Mouse (Mus musculus) embryonic stem cell, embryonic (primary cell): Measurements from ENCODE around the gene Eml1.

Source experiments
- CTCF ChIA-PET, 4 experiments: fragments of 300-600 bp in 2 of 4; fragments of 350-600 bp in 2 of 4; sonication (Branson Sonifier 250); formaldehyde crosslinking; loops; one replicate each; lab custom pipeline; 2022; ENCODE audit warnings: inconsistent platforms in 2 of 4; lab: Charles Lee
- POLR2A ChIA-PET, 4 experiments: fragments of 300-600 bp in 2 of 4; fragments of 350-600 bp in 2 of 4; sonication (Branson Sonifier 250); formaldehyde crosslinking; loops; one replicate each; lab custom pipeline; 2022; ENCODE audit warnings: antibody characterized with exemption in 4 of 4, inconsistent platforms in 1 of 4; lab: Charles Lee

The Eml1 gene

DNA sequence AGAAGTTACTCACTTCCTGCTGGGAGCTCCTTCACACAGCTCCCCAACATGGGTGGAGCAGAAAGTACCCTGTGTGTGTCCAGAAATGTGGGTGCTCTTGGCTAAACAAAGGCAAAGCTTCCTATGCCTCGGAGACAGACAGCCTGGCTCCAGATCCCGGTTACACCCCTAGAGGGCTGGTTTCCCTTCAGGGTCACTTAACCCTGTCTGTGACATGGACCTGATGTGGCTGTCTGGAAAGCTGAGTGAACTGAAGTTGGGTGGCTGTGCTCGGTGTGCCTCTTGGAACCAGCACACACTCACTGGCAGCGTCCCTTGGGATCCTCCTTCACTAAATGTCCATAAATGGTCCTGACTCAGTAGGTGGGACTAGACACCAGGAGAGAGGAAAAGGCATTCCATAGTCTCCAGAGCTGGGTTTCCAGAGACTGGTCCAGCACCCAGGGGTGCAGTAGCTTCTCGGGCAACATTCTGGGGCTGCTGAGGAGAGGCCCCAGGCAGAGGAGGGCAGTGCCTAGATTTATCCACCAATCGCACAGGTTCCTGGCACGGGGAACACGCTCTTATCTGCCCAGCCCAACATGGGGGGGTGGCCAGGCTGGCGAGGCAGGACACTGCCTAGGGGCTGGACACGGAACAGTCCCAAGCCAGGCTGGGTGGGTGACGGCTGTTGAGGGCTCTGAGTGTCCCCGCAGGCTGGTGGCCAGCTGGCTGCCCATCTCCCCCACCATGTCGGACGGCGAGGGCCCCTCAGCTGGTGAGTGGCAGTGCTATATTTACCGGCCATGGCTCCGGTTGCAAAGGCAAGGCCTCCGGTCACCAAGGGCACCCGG lies at the start of gene Eml1:
Eml1 (plus strand) TSS at position 362 of the 833 bp plus-strand sequence.
- POLR2A ChIA-PET: interaction anchor here in 3 of 4 experiments (0.5 to 1.1 kb wide), 3 partner anchors 53 to 165 kb away, joined by 3 to 4 read pairs (median 3); no protein-coding TSS in a partner anchor
- CTCF ChIA-PET: interaction anchor here in 2 of 4 experiments (0.6 to 1.5 kb wide), 4 partner anchors 15 to 117 kb away, joined by 3 to 5 read pairs (median 3); no protein-coding TSS in a partner anchor

DNA sequence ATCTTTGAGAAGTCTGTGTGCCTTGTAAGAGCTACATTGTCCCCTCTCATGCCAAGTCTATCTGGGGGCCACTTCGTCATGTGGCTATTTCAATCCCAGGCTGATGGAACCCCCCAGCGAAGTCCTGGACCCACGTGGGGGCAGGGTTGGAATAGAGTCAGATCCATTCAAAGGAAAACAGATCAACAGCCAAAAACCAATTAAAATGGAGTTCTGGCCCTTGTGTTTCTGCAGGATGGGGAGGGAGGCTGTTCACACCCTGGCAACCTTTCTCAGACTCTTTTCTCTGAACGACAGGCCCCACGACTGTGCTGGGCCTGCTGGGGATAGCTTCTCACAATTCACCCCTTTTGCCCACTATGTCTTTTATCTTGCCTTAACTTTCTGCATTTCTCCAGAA lies 44.4 kb upstream of the Eml1 start:
- POLR2A ChIA-PET: interaction anchor here in 2 of 4 experiments (0.7 to 2.5 kb wide), 2 partner anchors 8 to 47 kb away, joined by 4 to 18 read pairs; no protein-coding TSS in a partner anchor
- CTCF ChIA-PET: interaction anchor here in 1 of 4 experiments (0.8 to 1.2 kb wide), 2 partner anchors 9 to 25 kb away, joined by 3 to 7 read pairs; no protein-coding TSS in a partner anchor

DNA sequence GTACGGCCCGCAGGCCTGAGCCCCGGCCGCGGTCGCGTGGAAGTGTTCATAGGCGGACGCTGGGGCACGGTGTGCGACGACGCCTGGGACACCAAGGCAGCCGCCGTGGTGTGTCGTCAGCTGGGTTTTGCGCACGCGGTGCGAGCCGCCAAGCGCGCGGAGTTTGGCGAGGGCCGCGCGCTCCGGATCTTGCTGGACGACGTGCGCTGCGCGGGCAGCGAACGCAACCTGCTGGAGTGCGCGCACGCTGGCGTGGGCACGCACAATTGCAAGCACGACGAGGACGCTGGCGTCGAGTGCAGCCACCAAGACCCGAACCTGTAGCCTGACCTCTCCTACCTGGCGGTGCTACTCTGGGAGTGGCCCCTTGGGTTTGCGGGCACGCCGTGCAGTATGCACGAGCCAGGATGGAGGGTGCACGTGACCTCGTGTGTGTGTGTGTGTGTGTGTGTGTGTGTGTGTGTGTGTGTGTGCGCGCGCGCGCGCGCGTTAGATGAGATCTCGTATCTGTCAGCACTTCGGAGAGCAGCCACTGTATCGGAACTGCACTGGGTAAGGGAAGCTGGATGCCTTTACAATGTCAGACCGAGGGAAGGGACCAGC lies 42.8 kb upstream of the Eml1 start:
- POLR2A ChIA-PET: interaction anchor here in 3 of 4 experiments (0.6 to 2.5 kb wide), 9 partner anchors 9 to 935 kb away, joined by 3 to 18 read pairs (median 4); no protein-coding TSS in a partner anchor
- CTCF ChIA-PET: interaction anchor here (0.6 to 1.5 kb wide), 15 partner anchors 7 to 431 kb away, joined by 3 to 9 read pairs (median 3); partner anchors contain the start of gene Evl (in 1 of the 4)

DNA sequence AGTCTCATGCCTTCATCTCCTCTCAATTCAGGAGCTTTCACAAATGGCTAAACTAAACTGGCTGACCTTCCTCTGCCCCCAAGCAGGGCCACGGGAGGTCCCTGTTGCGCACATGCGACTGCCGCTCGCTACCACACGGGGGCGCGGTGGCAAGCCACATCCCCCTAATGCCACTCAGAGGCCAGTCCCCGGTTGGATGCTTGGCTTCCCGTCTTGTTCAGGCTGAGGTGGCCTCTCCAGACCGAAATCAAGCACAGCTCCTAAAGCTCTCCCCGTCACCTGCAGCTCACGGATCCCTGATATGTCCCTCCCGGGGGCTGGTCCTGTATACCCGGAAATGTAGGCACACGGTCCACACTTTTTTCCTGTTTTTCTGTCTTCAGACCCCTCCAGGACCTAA lies 37.7 kb upstream of the Eml1 start:
- CTCF ChIA-PET: interaction anchor here in 3 of 4 experiments (0.6 to 3.2 kb wide), 20 partner anchors 11 to 222 kb away, joined by 3 to 24 read pairs (median 4); partner anchors contain the start of genes Eml1 (in 1 of the 3) and Evl (in 1 of the 3)
- POLR2A ChIA-PET: interaction anchor here (0.6 to 3.9 kb wide), 6 partner anchors 12 to 221 kb away, joined by 3 to 19 read pairs (median 4); partner anchors contain the start of gene Evl (in 1 of the 4)

DNA sequence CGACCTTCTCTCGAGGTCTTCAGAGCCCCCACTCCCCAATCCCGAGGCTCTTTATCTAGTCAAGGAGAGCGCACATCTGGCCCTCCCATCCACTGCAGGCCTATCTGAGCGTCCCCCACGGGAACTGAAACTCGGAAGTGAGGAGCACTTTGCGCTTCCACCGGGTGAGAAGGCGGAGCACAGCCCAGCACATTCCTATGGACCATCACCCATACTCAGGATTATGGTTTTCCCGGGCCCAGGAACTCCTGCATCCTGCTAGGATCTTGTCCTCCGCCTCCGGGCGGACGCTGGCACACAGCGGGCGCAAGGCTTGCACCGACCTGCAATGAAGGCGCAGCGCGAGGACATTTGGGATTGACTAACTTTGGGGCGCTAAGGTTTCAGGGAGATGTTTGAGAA lies 37.3 kb upstream of the Eml1 start:
- ChIA-PET CTCF (interaction anchor here (0.8 to 3.2 kb wide), 33 partner anchors 10 to 292 kb away, joined by 3 to 24 read pairs (median 5); partner anchors contain the start of genes Eml1 (in 1 of the 4) and Hhipl1 (in 1 of the 4)), POLR2A (interaction anchor here in 3 of 4 experiments (0.6 to 3.9 kb wide), 18 partner anchors 8 to 405 kb away, joined by 3 to 21 read pairs (median 4); partner anchors contain the start of genes Ccnk (in 2 of the 3), Evl (in 2 of the 3), Setd3 (in 2 of the 3) and Ccdc85c (in 1 of the 3))

DNA sequence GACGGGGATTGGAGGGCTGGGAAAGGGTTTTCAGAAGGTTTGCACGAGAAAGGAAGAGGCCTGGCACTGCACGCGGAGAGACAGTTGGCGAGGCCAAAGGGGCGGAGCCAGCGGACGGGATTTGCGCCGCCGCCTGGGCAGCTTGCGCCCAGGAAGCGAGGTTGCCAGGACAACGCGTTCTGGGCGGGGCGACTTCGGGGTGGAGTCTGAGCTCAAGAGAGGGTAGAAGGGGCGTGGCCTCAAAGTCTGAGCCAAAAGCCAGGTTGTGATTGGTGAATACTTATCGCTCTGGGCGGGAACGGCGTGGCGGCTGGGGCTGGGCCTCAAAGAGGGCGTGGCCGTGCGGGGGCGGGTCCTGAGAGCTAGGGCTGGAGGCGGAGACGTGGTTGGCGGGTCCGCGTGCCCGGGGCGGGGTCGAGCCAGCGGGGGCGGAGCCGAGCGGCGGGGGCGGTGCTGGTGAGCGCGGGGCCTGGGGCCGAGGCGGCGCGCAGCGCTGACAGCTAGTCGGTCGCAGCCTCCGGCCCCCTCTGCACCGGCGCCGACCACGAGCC lies 36.8 kb upstream of the Eml1 start, which contains the start of gene Cyp46a1:
Cyp46a1 (plus strand) TSS at position 487 of the 551 bp plus-strand sequence.
- POLR2A ChIA-PET: interaction anchor here in 3 of 4 experiments (0.6 to 3.9 kb wide), 23 partner anchors 9 to 405 kb away, joined by 3 to 21 read pairs (median 4); partner anchors contain the start of genes Ccdc85c (in 2 of the 3), Ccnk (in 2 of the 3), Evl (in 2 of the 3) and Setd3 (in 2 of the 3)
- CTCF ChIA-PET: interaction anchor here (0.5 to 3.2 kb wide), 39 partner anchors 10 to 293 kb away, joined by 3 to 24 read pairs (median 4); partner anchors contain the start of genes Eml1 (in 1 of the 4), Evl (in 1 of the 4) and Hhipl1 (in 1 of the 4)

DNA sequence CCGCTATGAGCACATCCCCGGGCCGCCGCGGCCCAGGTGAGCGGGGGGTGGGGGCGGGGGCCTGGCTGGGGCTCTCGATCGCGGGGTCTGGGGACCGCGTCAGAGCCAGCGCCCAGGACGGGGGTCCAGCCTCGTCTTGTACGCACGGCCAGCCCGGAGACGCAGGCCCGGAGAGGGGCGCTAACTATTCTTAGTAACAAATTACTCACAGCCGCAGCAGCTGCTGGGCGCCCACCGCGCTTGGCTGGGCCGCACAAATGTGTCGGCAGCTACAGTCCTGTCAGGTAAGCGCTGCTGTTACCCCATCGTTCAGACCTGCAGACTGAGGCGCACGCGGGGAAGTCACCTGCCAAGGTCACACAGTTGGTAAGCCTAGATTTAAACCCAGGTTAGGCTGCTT lies 36.2 kb upstream of the Eml1 start:
- POLR2A ChIA-PET: interaction anchor here in 3 of 4 experiments (0.6 to 3.9 kb wide), 22 partner anchors 10 to 404 kb away, joined by 3 to 21 read pairs (median 4); partner anchors contain the start of genes Ccdc85c (in 2 of the 3), Ccnk (in 2 of the 3), Evl (in 2 of the 3) and Setd3 (in 2 of the 3)
- CTCF ChIA-PET: interaction anchor here (0.5 to 3.2 kb wide), 34 partner anchors 11 to 293 kb away, joined by 3 to 24 read pairs (median 4); partner anchors contain the start of genes Evl (in 1 of the 4) and Hhipl1 (in 1 of the 4)

DNA sequence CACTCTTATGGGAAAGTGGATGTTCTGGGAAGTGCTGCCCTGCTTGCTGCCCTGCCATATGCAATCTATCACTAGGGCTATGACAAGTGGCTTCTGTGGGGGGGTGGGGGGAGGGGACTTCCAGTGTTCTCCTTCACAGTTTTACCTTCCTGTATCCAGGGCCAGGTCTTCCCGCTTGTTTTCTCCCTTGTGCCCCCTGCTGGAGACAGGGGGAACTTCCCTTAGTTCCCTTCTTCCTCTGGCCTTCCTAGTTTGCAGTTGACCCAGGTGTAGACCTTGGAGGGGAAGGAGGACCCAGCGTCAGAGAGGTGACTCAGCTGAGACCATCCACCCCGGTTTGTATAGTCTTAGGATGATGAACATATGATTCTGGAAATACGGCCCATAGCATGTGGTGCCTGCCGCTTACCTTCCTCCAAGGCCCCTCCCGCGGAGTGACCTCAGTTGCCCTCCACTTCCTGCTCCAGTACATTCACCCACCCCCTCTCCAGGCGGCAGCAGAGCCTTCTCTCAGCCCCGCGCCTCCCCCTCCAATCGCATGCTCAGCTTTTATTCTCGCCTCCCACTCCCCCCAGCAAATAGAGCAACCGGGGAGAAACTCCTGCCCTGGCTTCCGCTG lies 32.1 kb upstream of the Eml1 start:
- POLR2A ChIA-PET: interaction anchor here in 2 of 4 experiments (0.7 to 1.4 kb wide), 4 partner anchors 47 to 288 kb away, joined by 3 read pairs; partner anchors contain the start of gene Evl (in 1 of the 2)
- CTCF ChIA-PET: interaction anchor here (0.6 to 1.6 kb wide), 8 partner anchors 14 to 177 kb away, joined by 3 to 8 read pairs (median 4); no protein-coding TSS in a partner anchor

DNA sequence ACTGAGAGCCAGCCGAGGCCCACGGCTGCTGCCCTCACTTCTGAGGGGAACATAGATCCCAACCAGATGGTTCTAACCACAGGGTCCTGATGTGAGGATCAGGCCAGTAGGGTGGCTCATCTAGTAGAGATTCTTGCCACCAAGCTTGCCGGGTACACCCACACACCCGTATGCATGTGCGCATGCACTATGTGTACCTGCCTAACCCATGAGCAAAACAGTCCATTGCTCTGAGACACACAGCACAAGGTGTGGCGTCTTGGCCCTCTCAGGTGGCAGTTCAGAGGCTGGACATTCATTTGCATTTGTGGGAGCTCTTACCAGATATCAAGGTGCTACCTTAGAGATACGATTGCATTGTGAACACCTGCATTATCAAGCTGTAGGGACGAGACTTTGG lies 22.6 kb upstream of the Eml1 start:
- ChIA-PET POLR2A (no interaction called here), CTCF (interaction anchor here in 1 of 4 experiments (1.7 kb wide), 1 partner anchor 14 kb away, joined by 5 read pairs; the partner anchor contains the start of gene Cyp46a1)

DNA sequence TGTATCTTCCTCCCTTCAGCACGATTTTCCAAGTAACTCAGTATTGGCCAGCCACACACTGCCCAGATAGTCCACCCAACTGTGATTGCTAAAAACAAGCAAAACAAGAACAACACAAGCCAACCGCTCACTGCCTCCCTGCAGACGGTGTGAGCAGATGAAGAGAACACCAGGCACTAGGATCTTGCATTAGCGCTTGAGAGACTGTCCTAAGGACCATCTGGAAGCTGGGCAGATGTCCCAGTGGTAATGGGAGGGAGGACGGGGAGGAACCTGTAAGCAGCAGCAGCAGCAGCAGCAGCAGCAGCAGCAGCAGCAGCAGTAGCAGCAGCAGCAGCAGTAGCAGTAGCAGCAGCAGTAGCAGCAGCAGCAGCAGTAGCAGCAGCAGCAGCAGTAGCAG lies 21.7 kb upstream of the Eml1 start:
- ChIA-PET CTCF (no interaction called here), POLR2A (no interaction called here)

DNA sequence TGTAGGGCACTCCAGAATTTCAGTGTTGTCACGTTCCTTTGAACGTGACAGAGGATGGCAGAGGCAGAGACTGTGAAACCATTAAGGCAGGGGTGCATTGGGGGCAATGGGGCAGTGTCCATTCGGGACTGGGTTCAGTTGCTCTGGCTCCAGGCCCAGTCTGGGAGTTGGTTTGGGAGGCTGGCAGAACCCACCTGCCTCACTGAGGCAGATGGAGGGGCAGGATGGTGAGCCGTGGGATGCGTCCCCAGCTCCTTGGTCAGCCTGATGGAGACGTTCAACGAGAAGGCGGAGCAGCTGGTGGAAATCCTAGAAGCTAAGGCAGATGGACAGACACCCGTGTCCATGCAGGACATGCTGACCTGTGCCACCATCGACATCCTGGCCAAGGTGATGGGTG lies 19.8 kb upstream of the Eml1 start:
- POLR2A ChIA-PET: interaction anchor here in 1 of 4 experiments (0.6 to 2.3 kb wide), 2 partner anchors 12 to 463 kb away, joined by 3 to 8 read pairs; no protein-coding TSS in a partner anchor
- CTCF ChIA-PET: interaction anchor here in 3 of 4 experiments (0.6 to 3.1 kb wide), 3 partner anchors 13 to 65 kb away, joined by 3 to 10 read pairs (median 4); partner anchors contain the start of gene Cyp46a1 (in 1 of the 3)

DNA sequence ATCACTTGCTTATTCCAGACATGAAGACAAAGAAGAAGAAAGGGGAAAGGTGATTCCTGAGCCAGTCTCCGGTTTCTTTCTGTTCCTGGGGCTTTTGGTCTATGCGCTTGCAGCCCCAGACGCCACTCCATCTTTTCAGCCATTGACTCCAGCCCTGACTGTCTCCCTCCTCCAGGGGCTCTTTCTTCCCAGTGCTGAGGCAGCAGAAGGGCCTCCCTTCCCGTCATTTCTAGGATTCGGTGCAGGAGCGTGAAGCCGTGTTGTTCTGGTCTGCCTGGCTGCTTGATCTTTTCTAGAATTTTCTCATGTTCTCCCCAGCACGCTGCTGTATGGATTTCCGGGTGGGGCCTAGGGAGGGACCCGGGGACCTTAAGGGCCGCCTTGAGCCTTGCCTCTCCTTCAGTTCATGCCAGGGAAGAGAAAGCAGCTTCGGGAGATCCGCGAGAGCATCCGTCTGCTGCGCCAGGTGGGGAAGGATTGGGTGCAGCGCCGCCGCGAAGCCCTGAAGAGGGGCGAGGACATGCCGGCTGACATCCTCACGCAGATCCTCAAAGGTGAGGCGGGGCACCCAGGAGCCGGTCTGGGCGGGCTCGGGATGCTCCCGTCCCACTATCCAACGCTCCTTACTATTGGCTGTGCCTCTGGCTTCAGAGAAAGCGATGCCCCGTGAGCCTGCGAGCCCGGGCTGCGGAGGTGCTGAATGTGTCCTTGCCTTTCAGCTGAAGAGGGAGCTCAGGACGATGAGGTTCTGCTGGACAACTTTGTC lies 18.2 kb upstream of the Eml1 start:
- ChIA-PET CTCF (interaction anchor here (0.6 to 3.1 kb wide), 8 partner anchors 11 to 174 kb away, joined by 3 to 10 read pairs (median 3); partner anchors contain the start of gene Cyp46a1 (in 1 of the 4)), POLR2A (interaction anchor here in 2 of 4 experiments (0.9 to 2.3 kb wide), 3 partner anchors 8 to 123 kb away, joined by 3 to 8 read pairs (median 3); no protein-coding TSS in a partner anchor)

DNA sequence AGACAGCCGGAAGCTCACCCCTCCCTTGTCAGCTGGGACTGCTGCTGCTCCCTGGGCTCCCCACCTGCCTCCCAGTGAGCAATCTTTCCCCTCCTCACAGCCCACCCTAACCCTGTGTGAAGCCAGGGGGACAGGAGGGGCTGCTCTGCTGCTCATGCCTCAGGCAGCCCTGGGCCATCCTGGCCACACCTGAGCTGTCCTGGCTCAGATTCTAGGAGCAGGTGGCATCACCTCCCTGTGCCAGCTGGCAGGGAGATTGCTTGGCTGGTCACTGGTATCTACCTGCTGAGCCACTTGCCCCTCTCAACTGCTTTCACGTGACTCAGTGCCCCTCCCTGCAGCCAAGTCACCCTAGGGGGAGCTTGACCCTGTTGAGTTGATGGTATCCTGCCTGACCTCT lies 16.5 kb upstream of the Eml1 start:
- ChIA-PET CTCF (interaction anchor here in 2 of 4 experiments (1.1 to 2.1 kb wide), 4 partner anchors 9 to 34 kb away, joined by 3 to 9 read pairs (median 4); no protein-coding TSS in a partner anchor), POLR2A (interaction anchor here in 2 of 4 experiments (1.2 to 1.6 kb wide), 2 partner anchors 9 to 20 kb away, joined by 3 to 4 read pairs; partner anchors contain the start of gene Cyp46a1 (in 1 of the 2))

DNA sequence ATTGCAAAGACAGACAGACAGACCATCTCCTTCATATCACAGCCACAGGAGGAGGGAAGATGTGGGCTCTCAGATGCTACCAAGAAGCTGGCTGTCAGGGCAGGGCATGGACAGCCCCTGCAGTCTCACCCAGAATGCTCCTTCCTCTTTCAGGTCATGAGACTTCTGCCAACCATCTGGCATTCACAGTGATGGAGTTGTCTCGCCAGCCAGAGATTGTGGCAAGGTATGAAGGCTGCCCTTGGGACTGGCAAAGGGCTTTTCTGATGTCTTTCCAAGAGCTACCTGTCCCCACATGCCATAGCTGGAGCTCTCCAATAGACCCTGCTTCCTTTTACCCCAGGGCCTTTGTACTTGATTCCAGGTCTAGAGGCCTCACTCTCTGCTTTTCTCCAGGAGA lies 15.5 kb upstream of the Eml1 start:
- ChIA-PET POLR2A (interaction anchor here in 2 of 4 experiments (0.5 to 1.6 kb wide), 3 partner anchors 21 to 447 kb away, joined by 3 to 4 read pairs (median 3); partner anchors contain the start of gene Cyp46a1 (in 1 of the 2)), CTCF (interaction anchor here (1.1 to 2.0 kb wide), 11 partner anchors 9 to 182 kb away, joined by 3 to 9 read pairs (median 3); partner anchors contain the start of gene Cyp46a1 (in 1 of the 4))

DNA sequence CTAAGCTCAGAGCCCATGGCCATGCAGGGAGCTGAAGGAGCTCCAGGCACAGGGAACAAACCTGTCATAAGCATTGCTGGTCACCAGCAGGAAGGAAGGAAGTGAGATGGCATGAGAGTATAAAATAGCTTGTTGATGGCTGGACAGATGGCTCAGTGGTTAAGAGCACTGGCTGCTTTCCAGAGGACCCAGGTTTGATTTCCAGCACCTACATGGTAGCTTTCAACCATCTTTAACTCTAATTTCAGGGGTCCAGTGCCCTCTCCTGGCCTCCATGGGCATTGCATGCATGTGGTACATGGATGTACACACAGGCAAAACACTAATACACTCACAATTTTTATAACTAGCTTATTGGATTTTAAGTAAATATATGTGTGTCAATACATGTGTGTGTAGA lies 14.8 kb upstream of the Eml1 start:
- POLR2A ChIA-PET: no interaction called here
- CTCF ChIA-PET: interaction anchor here (0.5 to 2.0 kb wide), 19 partner anchors 8 to 1015 kb away, joined by 3 to 9 read pairs (median 3); partner anchors contain the start of gene Cyp46a1 (in 1 of the 4)
